Mouse (Mus musculus) lung, adult 2 months (tissue): ENCODE data around the gene Ikzf1.

Experiments
- CTCF ChIP-seq: fragments of 200-500 bp; IDR thresholded peaks from 2 replicates; pipeline ENCODE4 v1.5.1; 2011; ENCODE audit warnings: mild to moderate bottlenecking, low read length, control low read depth; ENCODE audit not compliant: insufficient read depth
- POLR2A ChIP-seq: fragments of 200-500 bp; IDR thresholded peaks from 2 replicates; pipeline ENCODE4 v1.6.1; 2011; ENCODE audit warnings: low read depth, mild to moderate bottlenecking, control low read depth, low read length, borderline replicate concordance; ENCODE audit errors: extremely low read depth

- TF ChIP-seq CTCF (no peak), POLR2A (no peak)
These were observed 121.1 kb downstream of the Ikzf1 start for GRCm38 (mm10) chr11:11805951-11806350.
